Mouse (Mus musculus): ENCODE results near the gene Gabra5. TPM values are rescaled to one million over a fixed set of nuclear protein-coding genes. Genes with fewer than 3 reads are reported as not detected.

The Gabra5 gene
- polyA plus RNA-seq, 1 experiment from 2014 or later = 0.19 TPM

- Histone ChIP-seq H3K4me2 (peak within 1 kb of the TSS; percentile 93), H3K4me1 (peaks cover 7% of the 10 kb centered on the region; the same call in 1 of the 2 replicates), H3K36me3 (no peaks in the 10 kb centered on the region), H3K27me3 (replicated peaks) (peaks cover 59% of the 10 kb centered on the region), H3K9me3 (no peaks in the 10 kb centered on the region), H3K9ac (peak within 1 kb of the TSS; percentile 71), H3K4me3 (peak within 1 kb of the TSS; percentile 62), H3K27ac (replicated peaks) (no peak within 1 kb of the TSS)
- WGBS = under 1% methylated on average over 67 of the region's 71 CpGs
- no peak for ATAC-seq (ENCODE audit: extremely low read depth, insufficient number of reproducible peaks, low FRiP score, low TSS enrichment)
Measured at GRCm38 (mm10) chr7:57386517-57387340, 123.1 kb downstream of the Gabra5 start, which contains the start of gene Gabrg3. TSS of gene Gabrg3 (minus strand) at chr7:57387188.

GRCm38 (mm10) chr7:57384112-57384511 lies 125.7 kb downstream of the Gabra5 start:
- WGBS = 20% methylated on average over 4 of the region's 4 CpGs
- Histone ChIP-seq H3K36me3 (no peaks in the 10 kb centered on the region), H3K27me3 (replicated peaks) (peaks cover 54% of the 10 kb centered on the region), H3K27ac (replicated peaks) (no peak overlapping the region), H3K9ac (no peak overlapping the region), H3K4me3 (no peak overlapping the region), H3K4me2 (no peak overlapping the region), H3K4me1 (peaks cover 7% of the 10 kb centered on the region; the same call in 1 of the 2 replicates), H3K9me3 (no peaks in the 10 kb centered on the region)
- ATAC-seq (ENCODE audit: extremely low read depth, insufficient number of reproducible peaks, low FRiP score, low TSS enrichment) = no peak

- Histone ChIP-seq H3K27ac (replicated peaks) (no peak overlapping the region), H3K27me3 (replicated peaks) (no peaks in the 10 kb centered on the region), H3K9me3 (no peaks in the 10 kb centered on the region), H3K36me3 (no peaks in the 10 kb centered on the region), H3K4me3 (no peak overlapping the region), H3K4me1 (no peaks in the 10 kb centered on the region), H3K4me2 (no peak overlapping the region), H3K9ac (no peak overlapping the region)
- ATAC-seq (ENCODE audit: extremely low read depth, insufficient number of reproducible peaks, low FRiP score, low TSS enrichment) = no peak
- WGBS = 72% methylated on average over 5 of the region's 5 CpGs
Measured at GRCm38 (mm10) chr7:57366013-57366390, 143.9 kb downstream of the Gabra5 start.

GRCm38 (mm10) chr7:57365134-57366012 lies 144.5 kb downstream of the Gabra5 start:
- no peaks in the 10 kb centered on the region for H3K27me3 ChIP-seq (replicated peaks)
- H3K36me3 ChIP-seq = no peaks in the 10 kb centered on the region
- H3K4me3 ChIP-seq = no peak overlapping the region
- no peak for ATAC-seq (ENCODE audit: extremely low read depth, insufficient number of reproducible peaks, low FRiP score, low TSS enrichment)
- no peaks in the 10 kb centered on the region for H3K9me3 ChIP-seq
- no peak overlapping the region for H3K4me2 ChIP-seq
- no peaks in the 10 kb centered on the region for H3K4me1 ChIP-seq
- H3K27ac ChIP-seq (replicated peaks) = no peak overlapping the region
- H3K9ac ChIP-seq = no peak overlapping the region
- WGBS = 73% methylated on average over 5 of the region's 5 CpGs

- Histone ChIP-seq H3K9ac (no peak overlapping the region), H3K4me2 (no peak overlapping the region), H3K27me3 (replicated peaks) (no peaks in the 10 kb centered on the region), H3K36me3 (no peaks in the 10 kb centered on the region), H3K4me3 (no peak overlapping the region), H3K9me3 (no peaks in the 10 kb centered on the region), H3K27ac (replicated peaks) (no peak overlapping the region), H3K4me1 (no peaks in the 10 kb centered on the region)
- 57% methylated on average over 6 of the region's 6 CpGs for WGBS
- no peak for ATAC-seq (ENCODE audit: extremely low read depth, insufficient number of reproducible peaks, low FRiP score, low TSS enrichment)
Measured at GRCm38 (mm10) chr7:57363812-57364211, 146.0 kb downstream of the Gabra5 start.

- WGBS = 58% methylated on average over 6 of the region's 6 CpGs
- ATAC-seq (ENCODE audit: extremely low read depth, insufficient number of reproducible peaks, low FRiP score, low TSS enrichment) = no peak
- no peaks in the 10 kb centered on the region for H3K9me3 ChIP-seq
- H3K27me3 ChIP-seq (replicated peaks) = no peaks in the 10 kb centered on the region
- H3K4me2 ChIP-seq = no peak overlapping the region
- no peak overlapping the region for H3K27ac ChIP-seq (replicated peaks)
- H3K4me1 ChIP-seq = 0 out of 2 replicates have a peak, but pooled peaks cover 4% of the 10 kb centered on the region
- H3K4me3 ChIP-seq = no peak overlapping the region
- no peaks in the 10 kb centered on the region for H3K36me3 ChIP-seq
- no peak overlapping the region for H3K9ac ChIP-seq
Measured at GRCm38 (mm10) chr7:57357871-57358540, 151.9 kb downstream of the Gabra5 start.

Other genes starting within 250 kb of the Gabra5 start
- 0.36 and 0.68 TPM in 2 replicates for gene Gabrg3, start 122.9 kb downstream of the Gabra5 start, polyA plus RNA-seq (2015; fragmentation: Nextera tagmentation; extraction: Ambion mirVana)
- gene Gabrb3, start 90.4 kb downstream of the Gabra5 start, polyA plus RNA-seq (2015; fragmentation: Nextera tagmentation; extraction: Ambion mirVana) = 1.1 and 1.3 TPM in 2 replicates

All from heart, embryonic 13.5 days (tissue).